Mouse (Mus musculus): Measurements from ENCODE around the gene Lsm3. TPM values are rescaled to one million over a fixed set of nuclear protein-coding genes. Genes with fewer than 3 reads are reported as not detected.
A peak's percentile ranks its signal among the peaks of the same experiment; 100 is the strongest.

The Lsm3 gene
- polyA plus RNA-seq, 1 experiment from 2014 or later, result 379 TPM

DNA sequence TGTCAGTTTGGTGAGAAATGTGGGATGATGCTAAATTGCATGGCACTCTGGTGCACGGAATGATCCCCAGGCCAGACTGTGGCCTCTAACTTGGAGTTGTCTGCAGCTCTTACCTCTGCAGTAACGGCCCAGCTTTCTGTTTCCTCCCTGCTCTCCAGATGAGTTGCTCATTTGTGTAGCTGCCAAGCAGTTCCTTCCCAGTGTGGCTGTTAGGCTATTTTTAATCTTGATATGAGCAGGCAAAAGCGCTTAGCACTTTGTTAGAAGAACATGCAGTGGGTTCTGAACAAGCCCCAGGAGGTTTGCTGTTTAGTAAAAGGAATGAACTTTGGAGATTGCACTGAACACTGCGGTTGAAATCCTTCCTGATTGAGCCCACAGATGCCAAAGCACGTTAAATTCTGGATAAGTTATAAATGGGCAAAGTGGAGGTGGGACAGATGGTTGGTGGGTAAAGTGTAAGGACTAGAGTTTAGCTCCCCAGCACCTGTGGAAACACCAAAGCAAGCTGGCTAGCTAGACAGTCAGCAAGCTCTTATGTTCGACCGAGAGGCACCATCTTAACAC, 2.8 kb downstream of the Lsm3 start:
- Histone ChIP-seq H3K9me3 (replicated peaks; ENCODE audit: control insufficient read depth, low read length) (no peaks in the 10 kb centered on the region), H3K36me3 (replicated peaks; ENCODE audit: control insufficient read depth, insufficient read depth, low read depth, low read length) (peaks cover 8% of the 10 kb centered on the region), H3K27me3 (ENCODE audit: control insufficient read depth, insufficient read depth, low read length) (no peaks in the 10 kb centered on the region), H3K9ac (replicated peaks; ENCODE audit: low read length) (no peak overlapping the region), H3K27ac (replicated peaks; ENCODE audit: low read depth, low read length) (no peak overlapping the region), H3K4me2 (ENCODE audit: low read depth, low read length) (no peak overlapping the region), H3K4me3 (ENCODE audit: low read depth, low read length) (no peak overlapping the region), H3K4me1 (ENCODE audit: control insufficient read depth, insufficient read depth, low read length) (no peaks in the 10 kb centered on the region)
- ATAC-seq (replicated peaks; ENCODE audit: insufficient number of reproducible peaks, low FRiP score, low TSS enrichment, low read depth) (no peak), DNase-seq (ENCODE audit: low spot score) (no peak)
- WGBS, result 93% methylated on average over 7 of the region's 7 CpGs

DNA sequence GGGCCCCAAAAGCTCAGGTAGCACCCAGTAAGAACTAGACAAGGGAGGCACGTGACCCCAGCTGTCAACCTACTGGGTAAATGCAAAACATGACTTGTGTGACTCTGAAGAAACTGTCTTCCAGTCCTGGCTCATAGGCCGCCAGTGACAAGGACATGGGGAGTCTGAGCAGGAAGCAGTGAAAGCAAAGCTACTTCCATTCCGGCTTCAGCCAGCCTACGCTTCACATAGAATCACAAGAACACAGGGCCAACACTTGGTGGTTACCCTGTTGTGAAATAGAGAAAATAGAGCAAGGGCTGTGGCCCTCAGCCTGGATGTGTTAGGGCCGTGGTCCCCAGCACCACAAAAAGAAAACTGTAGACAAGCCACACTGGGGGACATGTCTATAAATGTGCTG, 7.1 kb downstream of the Lsm3 start:
- H3K4me2 ChIP-seq (ENCODE audit: low read depth, low read length), result no peak overlapping the region
- WGBS, result 94% methylated on average over 5 of the region's 5 CpGs

DNA sequence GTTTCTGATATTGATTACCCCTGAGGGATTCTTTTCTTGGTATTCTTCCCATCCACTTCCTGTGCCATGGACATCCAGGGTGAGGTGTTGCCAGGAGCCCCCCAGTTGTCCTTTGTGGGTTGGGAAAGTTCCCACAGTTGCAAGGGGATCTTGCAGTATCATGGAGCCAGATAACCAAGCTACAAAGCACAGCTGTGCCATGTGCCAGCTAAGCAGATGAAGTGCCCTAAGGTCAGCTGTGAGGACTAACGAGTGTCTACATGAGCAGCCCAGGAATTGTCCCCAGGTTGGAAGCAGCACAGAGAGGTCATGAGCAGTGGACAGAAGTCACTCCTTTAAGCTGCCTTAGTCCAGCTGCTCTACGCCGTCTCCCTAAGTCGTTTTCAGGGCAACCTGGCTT, 9.8 kb downstream of the Lsm3 start:
- H3K4me1 ChIP-seq (ENCODE audit: control insufficient read depth, insufficient read depth, low read length), result no peaks in the 10 kb centered on the region
- no peak for DNase-seq (ENCODE audit: low spot score)
- H3K4me2 ChIP-seq (ENCODE audit: low read depth, low read length), result no peak overlapping the region
- H3K27me3 ChIP-seq (ENCODE audit: control insufficient read depth, insufficient read depth, low read length), result no peaks in the 10 kb centered on the region
- no peak overlapping the region for H3K27ac ChIP-seq (replicated peaks; ENCODE audit: low read depth, low read length)
- H3K9me3 ChIP-seq (replicated peaks; ENCODE audit: control insufficient read depth, low read length), result no peaks in the 10 kb centered on the region
- no peak for ATAC-seq (replicated peaks; ENCODE audit: insufficient number of reproducible peaks, low FRiP score, low TSS enrichment, low read depth)
- peaks cover 1% of the 10 kb centered on the region for H3K36me3 ChIP-seq (replicated peaks; ENCODE audit: control insufficient read depth, insufficient read depth, low read depth, low read length)
- WGBS, result 78% methylated on average over 4 of the region's 4 CpGs
- H3K4me3 ChIP-seq (ENCODE audit: low read depth, low read length), result no peak overlapping the region
- no peak overlapping the region for H3K9ac ChIP-seq (replicated peaks; ENCODE audit: low read length)

More for the DNA sequence above, 7.1 kb downstream of the Lsm3 start:
- no peak for DNase-seq (ENCODE audit: low spot score)
- peaks cover 8% of the 10 kb centered on the region for H3K36me3 ChIP-seq (replicated peaks; ENCODE audit: control insufficient read depth, insufficient read depth, low read depth, low read length)
- no peak overlapping the region for H3K27ac ChIP-seq (replicated peaks; ENCODE audit: low read depth, low read length)
- H3K9ac ChIP-seq (replicated peaks; ENCODE audit: low read length), result no peak overlapping the region
- ATAC-seq (replicated peaks; ENCODE audit: insufficient number of reproducible peaks, low FRiP score, low TSS enrichment, low read depth), result no peak
- no peak overlapping the region for H3K4me3 ChIP-seq (ENCODE audit: low read depth, low read length)
- no peaks in the 10 kb centered on the region for H3K27me3 ChIP-seq (ENCODE audit: control insufficient read depth, insufficient read depth, low read length)
- H3K9me3 ChIP-seq (replicated peaks; ENCODE audit: control insufficient read depth, low read length), result no peaks in the 10 kb centered on the region
- H3K4me1 ChIP-seq (ENCODE audit: control insufficient read depth, insufficient read depth, low read length), result no peaks in the 10 kb centered on the region

DNA sequence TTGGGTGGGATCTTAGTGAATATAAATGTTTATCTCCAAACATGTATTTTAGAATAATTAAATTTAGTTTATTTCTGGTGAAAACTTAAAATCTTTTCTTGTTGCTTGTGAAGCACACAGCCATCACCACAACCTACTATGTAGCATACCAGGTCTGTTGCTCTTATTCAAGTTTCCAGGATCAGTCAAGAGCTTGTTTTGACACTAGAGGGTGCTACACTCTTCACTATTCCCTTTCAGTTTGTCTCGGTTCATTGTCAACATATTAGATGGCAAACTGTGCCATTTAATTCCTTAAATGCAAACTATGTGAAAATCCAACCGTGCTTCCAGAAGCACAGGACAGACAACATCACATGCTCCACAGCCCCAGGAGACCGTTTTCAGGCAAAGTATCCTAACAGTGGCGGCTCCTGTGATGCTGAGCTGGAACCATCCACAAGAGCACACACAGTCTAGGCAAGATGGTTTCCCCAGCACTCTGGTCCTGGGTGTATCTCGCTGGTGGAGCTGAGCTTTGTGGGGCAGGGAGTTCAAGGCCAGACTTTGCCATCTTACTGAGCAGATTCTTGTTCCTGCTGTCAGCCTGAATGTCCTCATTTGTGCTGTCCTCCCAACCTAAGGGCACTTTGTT, 11.6 kb downstream of the Lsm3 start:
- no peak overlapping the region for H3K4me3 ChIP-seq (ENCODE audit: low read depth, low read length)
- no peaks in the 10 kb centered on the region for H3K9me3 ChIP-seq (replicated peaks; ENCODE audit: control insufficient read depth, low read length)
- no peak for ATAC-seq (replicated peaks; ENCODE audit: insufficient number of reproducible peaks, low FRiP score, low TSS enrichment, low read depth)
- H3K9ac ChIP-seq (replicated peaks; ENCODE audit: low read length), result no peak overlapping the region
- H3K4me1 ChIP-seq (ENCODE audit: control insufficient read depth, insufficient read depth, low read length), result no peaks in the 10 kb centered on the region
- H3K4me2 ChIP-seq (ENCODE audit: low read depth, low read length), result no peak overlapping the region
- WGBS, result 48% methylated on average over 5 of the region's 5 CpGs
- no peaks in the 10 kb centered on the region for H3K27me3 ChIP-seq (ENCODE audit: control insufficient read depth, insufficient read depth, low read length)
- peak; percentile 76 for DNase-seq (ENCODE audit: low spot score)
- H3K27ac ChIP-seq (replicated peaks; ENCODE audit: low read depth, low read length), result no peak overlapping the region
- H3K36me3 ChIP-seq (replicated peaks; ENCODE audit: control insufficient read depth, insufficient read depth, low read depth, low read length), result no peaks in the 10 kb centered on the region

DNA sequence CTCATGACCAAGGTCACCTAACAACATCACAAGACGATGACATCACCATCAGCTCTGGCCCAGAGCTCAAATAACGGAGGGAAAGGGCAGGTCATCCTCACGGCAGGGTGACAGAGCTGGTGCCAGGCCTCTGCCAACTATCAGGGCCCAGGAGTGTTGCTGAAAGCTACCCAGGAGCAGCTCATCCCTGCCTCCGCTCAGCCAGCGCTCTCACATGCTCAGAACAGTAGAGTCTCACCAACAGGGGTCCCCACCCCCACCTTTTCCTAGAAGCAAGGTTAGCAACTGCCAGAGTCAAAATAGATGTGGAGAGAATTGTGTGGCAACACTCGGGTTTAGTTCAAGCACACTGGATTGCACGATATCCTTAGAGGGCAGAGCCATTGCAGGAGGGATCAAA, 12.5 kb downstream of the Lsm3 start:
- H3K27ac ChIP-seq (replicated peaks; ENCODE audit: low read depth, low read length), result no peak overlapping the region
- no peaks in the 10 kb centered on the region for H3K4me1 ChIP-seq (ENCODE audit: control insufficient read depth, insufficient read depth, low read length)
- 77% methylated on average over 7 of the region's 7 CpGs for WGBS
- DNase-seq (ENCODE audit: low spot score) (no peak), ATAC-seq (replicated peaks; ENCODE audit: insufficient number of reproducible peaks, low FRiP score, low TSS enrichment, low read depth) (no peak)
- H3K27me3 ChIP-seq (ENCODE audit: control insufficient read depth, insufficient read depth, low read length), result no peaks in the 10 kb centered on the region
- no peak overlapping the region for H3K4me3 ChIP-seq (ENCODE audit: low read depth, low read length)
- H3K36me3 ChIP-seq (replicated peaks; ENCODE audit: control insufficient read depth, insufficient read depth, low read depth, low read length), result no peaks in the 10 kb centered on the region
- no peaks in the 10 kb centered on the region for H3K9me3 ChIP-seq (replicated peaks; ENCODE audit: control insufficient read depth, low read length)
- H3K9ac ChIP-seq (replicated peaks; ENCODE audit: low read length), result no peak overlapping the region
- H3K4me2 ChIP-seq (ENCODE audit: low read depth, low read length), result no peak overlapping the region

DNA sequence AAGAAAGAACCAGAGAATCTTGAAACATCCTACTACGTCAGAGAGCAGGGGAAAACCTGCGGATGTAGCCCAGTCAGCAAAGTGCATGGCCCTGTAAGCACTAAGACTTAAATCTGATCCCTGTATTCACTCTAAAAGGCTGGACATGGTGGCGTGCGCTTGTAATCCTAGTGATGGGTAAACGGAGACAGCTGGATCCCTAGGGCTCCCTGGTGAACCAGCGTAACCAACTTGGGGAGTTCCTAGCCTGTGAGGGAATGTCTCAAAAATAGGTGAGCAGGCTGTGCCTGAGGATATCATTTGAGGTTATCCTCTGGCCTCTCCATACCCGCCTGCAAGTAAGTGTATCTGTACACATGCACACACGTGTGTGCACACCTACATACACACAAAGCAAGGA, 14.9 kb downstream of the Lsm3 start:
- 86% methylated on average over 8 of the region's 8 CpGs for WGBS

DNA sequence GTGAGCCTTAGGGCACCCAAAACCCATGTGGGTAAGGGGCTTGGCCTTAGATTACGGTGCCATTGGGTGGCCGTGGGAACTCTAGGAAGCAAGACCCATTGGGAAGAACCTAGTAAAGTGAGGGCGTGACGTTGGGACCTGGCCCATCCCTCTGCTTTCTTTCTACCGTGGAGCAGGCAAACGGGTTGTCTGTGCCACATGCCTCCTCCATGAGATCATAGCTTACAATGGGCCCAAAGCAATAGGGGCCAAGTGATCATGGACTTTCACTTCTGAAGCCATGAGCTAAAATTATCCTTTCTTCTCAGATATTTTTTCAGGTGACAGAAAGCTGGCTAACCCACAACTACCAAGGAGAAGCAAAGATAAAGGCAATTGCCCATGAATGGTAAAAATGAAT, 15.5 kb downstream of the Lsm3 start:
- Histone ChIP-seq H3K4me2 (ENCODE audit: low read depth, low read length) (no peak overlapping the region), H3K27me3 (ENCODE audit: control insufficient read depth, insufficient read depth, low read length) (no peaks in the 10 kb centered on the region), H3K9me3 (replicated peaks; ENCODE audit: control insufficient read depth, low read length) (no peaks in the 10 kb centered on the region), H3K4me1 (ENCODE audit: control insufficient read depth, insufficient read depth, low read length) (no peaks in the 10 kb centered on the region), H3K36me3 (replicated peaks; ENCODE audit: control insufficient read depth, insufficient read depth, low read depth, low read length) (no peaks in the 10 kb centered on the region), H3K9ac (replicated peaks; ENCODE audit: low read length) (no peak overlapping the region), H3K4me3 (ENCODE audit: low read depth, low read length) (no peak overlapping the region), H3K27ac (replicated peaks; ENCODE audit: low read depth, low read length) (no peak overlapping the region)
- ATAC-seq (replicated peaks; ENCODE audit: insufficient number of reproducible peaks, low FRiP score, low TSS enrichment, low read depth) (no peak), DNase-seq (ENCODE audit: low spot score) (no peak)
- 87% methylated on average over 6 of the region's 6 CpGs for WGBS

More for the DNA sequence above, 14.9 kb downstream of the Lsm3 start:
- ATAC-seq (replicated peaks; ENCODE audit: insufficient number of reproducible peaks, low FRiP score, low TSS enrichment, low read depth) (no peak), DNase-seq (ENCODE audit: low spot score) (no peak)
- no peaks in the 10 kb centered on the region for H3K36me3 ChIP-seq (replicated peaks; ENCODE audit: control insufficient read depth, insufficient read depth, low read depth, low read length)
- H3K4me2 ChIP-seq (ENCODE audit: low read depth, low read length), result no peak overlapping the region
- no peaks in the 10 kb centered on the region for H3K27me3 ChIP-seq (ENCODE audit: control insufficient read depth, insufficient read depth, low read length)
- H3K27ac ChIP-seq (replicated peaks; ENCODE audit: low read depth, low read length), result no peak overlapping the region
- no peaks in the 10 kb centered on the region for H3K4me1 ChIP-seq (ENCODE audit: control insufficient read depth, insufficient read depth, low read length)
- no peaks in the 10 kb centered on the region for H3K9me3 ChIP-seq (replicated peaks; ENCODE audit: control insufficient read depth, low read length)
- H3K9ac ChIP-seq (replicated peaks; ENCODE audit: low read length), result no peak overlapping the region
- no peak overlapping the region for H3K4me3 ChIP-seq (ENCODE audit: low read depth, low read length)

DNA sequence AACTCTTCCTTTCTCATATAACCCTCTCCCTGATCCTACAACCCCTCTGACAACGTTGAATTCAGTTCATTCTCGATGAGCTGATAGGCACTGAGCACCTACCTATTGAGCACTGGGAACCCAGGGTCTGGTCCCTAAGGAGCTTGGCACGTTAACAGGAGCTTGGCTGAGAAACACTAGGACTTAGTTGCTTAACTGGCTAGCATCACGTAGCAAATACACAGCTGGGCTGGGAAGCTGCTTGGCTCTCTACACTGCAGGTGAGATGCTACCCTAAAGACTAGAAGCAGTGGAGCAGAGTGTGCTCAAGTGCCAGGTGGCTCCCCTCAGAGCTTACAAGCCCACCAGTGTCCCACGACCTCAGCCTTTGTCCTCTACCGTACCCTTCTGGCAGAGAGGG, 16.9 kb downstream of the Lsm3 start:
- Histone ChIP-seq H3K9ac (replicated peaks; ENCODE audit: low read length) (no peak overlapping the region), H3K4me1 (ENCODE audit: control insufficient read depth, insufficient read depth, low read length) (no peaks in the 10 kb centered on the region), H3K27ac (replicated peaks; ENCODE audit: low read depth, low read length) (no peak overlapping the region), H3K36me3 (replicated peaks; ENCODE audit: control insufficient read depth, insufficient read depth, low read depth, low read length) (no peaks in the 10 kb centered on the region), H3K9me3 (replicated peaks; ENCODE audit: control insufficient read depth, low read length) (no peaks in the 10 kb centered on the region), H3K27me3 (ENCODE audit: control insufficient read depth, insufficient read depth, low read length) (no peaks in the 10 kb centered on the region), H3K4me3 (ENCODE audit: low read depth, low read length) (no peak overlapping the region), H3K4me2 (ENCODE audit: low read depth, low read length) (no peak overlapping the region)
- DNase-seq (ENCODE audit: low spot score), result no peak
- WGBS, result 63% methylated on average over 6 of the region's 6 CpGs
- no peak for ATAC-seq (replicated peaks; ENCODE audit: insufficient number of reproducible peaks, low FRiP score, low TSS enrichment, low read depth)

Data from embryonic facial prominence, embryonic 11.5 days (tissue).